Mouse (Mus musculus) intestine, postnatal 0 days (tissue): ENCODE measurements around the gene Sv2c. TPM values are rescaled to one million over a fixed set of nuclear protein-coding genes. Genes with fewer than 3 reads are reported as not detected.

Experiments
- ATAC-seq: fragments of 200-750 bp; cut with Nextera tagmentation; 2 replicates; pipeline ENCODE4 v1.8.0; 2017; ENCODE audit warnings: mild to moderate bottlenecking, moderate TSS enrichment, moderate library complexity
- H3K27ac ChIP-seq: fragments of 300-500 bp; sonication (generic); 2 replicates; pipeline ENCODE4 v1.5.1; 2014; ENCODE audit warnings: mild to moderate bottlenecking, low read depth, low read length, moderate library complexity
- H3K27me3 ChIP-seq: fragments of 300-500 bp; sonication (generic); replicated peaks from 2 replicates; pipeline ENCODE4 v1.6.1; 2014; ENCODE audit warnings: low read length, mixed read lengths; ENCODE audit not compliant: control insufficient read depth, insufficient read depth
- H3K36me3 ChIP-seq: fragments of 300-500 bp; sonication (generic); 2 replicates; pipeline ENCODE4 v1.6.1; 2014; ENCODE audit warnings: mild to moderate bottlenecking, moderate library complexity; ENCODE audit not compliant: control insufficient read depth, insufficient read depth
- H3K4me1 ChIP-seq: fragments of 300-500 bp; sonication (generic); replicated peaks from 2 replicates; pipeline ENCODE4 v1.6.1; 2014; ENCODE audit warnings: antibody characterized with exemption, low read length, mixed read lengths; ENCODE audit not compliant: control insufficient read depth, insufficient read depth
- H3K4me2 ChIP-seq: fragments of 300-500 bp; sonication (generic); replicated peaks from 2 replicates; pipeline ENCODE4 v1.6.1; 2014; ENCODE audit warnings: low read depth, mild to moderate bottlenecking, moderate library complexity
- H3K4me3 ChIP-seq: fragments of 300-500 bp; sonication (generic); 2 replicates; pipeline ENCODE4 v1.5.1; 2014; ENCODE audit warnings: low read depth, low read length
- H3K9ac ChIP-seq: fragments of 300-500 bp; sonication (generic); 2 replicates; pipeline ENCODE4 v1.6.1; 2014; ENCODE audit warnings: mild to moderate bottlenecking, low read depth, low read length
- H3K9me3 ChIP-seq: fragments of 300-500 bp; sonication (generic); 2 replicates; pipeline ENCODE4 v1.6.1; 2016; ENCODE audit warnings: mixed run types; ENCODE audit not compliant: control insufficient read depth
- CTCF ChIP-seq: sonication (generic); IDR thresholded peaks from 2 replicates; pipeline ENCODE4 v1.5.1; 2016; ENCODE audit warnings: low read depth, mild to moderate bottlenecking, control low read depth, antibody characterized with exemption, moderate library complexity
- WGBS: fragments of 180-500 bp; shearing (Covaris S2); extraction: QIAGEN DNeasy Blood & Tissue Kit; methylation state at CpG from one replicate; pipeline ENCODE4 v1.1.7; 2014; 5-methylcytosine and 5-hydroxymethylcytosine counted together
- polyA plus RNA-seq: library from polyadenylated mRNA; unstranded; fragments of >200 nt; fragmentation: Nextera tagmentation; extraction: Ambion mirVana; gene quantifications from 2 replicates; pipeline ENCODE4 v1.2.1, GENCODE M21; 2015

The Sv2c gene
- polyA plus RNA-seq, 1 experiment from 2014 or later, result 1.3 TPM

DNA sequence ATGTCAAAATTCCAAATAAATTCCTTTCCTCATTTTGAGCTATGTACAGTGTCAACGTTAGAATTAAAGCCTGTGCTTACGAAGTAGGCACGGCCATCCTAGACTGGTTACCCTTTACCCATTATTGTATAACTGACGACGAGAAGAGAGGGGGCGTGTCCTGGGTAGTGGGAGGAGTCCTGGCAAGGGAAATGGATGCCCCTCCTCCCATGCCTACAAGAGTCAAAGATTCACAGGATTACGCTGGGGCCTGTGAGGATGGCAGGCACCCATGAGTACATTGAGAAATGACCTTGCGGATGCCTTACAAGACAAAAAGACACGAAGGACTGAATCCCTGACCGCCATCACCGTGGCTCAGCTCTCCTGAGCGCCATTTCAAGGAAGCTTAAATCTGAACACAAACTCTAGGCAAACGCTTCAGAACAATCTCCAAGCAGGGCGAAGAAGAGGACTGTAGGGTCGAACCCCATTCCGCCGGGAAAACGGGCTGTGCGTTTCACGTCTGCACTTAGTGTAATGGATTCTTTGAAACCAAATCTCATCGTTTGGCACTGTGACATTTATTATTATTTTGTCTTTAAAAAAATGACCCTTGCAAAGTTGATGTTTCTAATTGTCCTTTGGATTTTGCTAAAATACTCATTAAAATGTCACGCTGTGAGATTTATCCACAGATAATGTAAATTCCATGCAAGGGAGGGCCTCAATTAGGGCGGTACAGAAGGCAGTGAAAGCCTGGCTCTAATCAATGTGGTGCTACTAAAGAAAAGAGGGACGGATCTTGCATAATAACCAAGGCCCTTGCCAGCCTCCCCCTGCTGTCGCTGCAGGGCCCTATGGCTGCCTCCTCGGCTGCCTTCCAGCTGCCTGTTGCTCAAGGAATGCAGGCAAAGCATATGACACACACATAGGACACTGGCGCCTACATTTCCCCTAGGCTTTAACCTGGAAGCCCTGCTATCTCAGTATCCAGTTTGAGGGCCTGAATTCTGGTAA lies 137.4 kb downstream of the Sv2c start:
- H3K4me3 ChIP-seq, result no peak overlapping the region
- no peaks in the 10 kb centered on the region for H3K4me1 ChIP-seq
- no peaks in the 10 kb centered on the region for H3K36me3 ChIP-seq
- no peaks in the 10 kb centered on the region for H3K27me3 ChIP-seq
- 75% methylated on average over 27 of the region's 27 CpGs for WGBS
- H3K9ac ChIP-seq, result no peak overlapping the region
- no peak for TF ChIP-seq CTCF
- H3K4me2 ChIP-seq, result no peak overlapping the region
- no peaks in the 10 kb centered on the region for H3K9me3 ChIP-seq
- ATAC-seq, result no peak
- no peak overlapping the region for H3K27ac ChIP-seq

DNA sequence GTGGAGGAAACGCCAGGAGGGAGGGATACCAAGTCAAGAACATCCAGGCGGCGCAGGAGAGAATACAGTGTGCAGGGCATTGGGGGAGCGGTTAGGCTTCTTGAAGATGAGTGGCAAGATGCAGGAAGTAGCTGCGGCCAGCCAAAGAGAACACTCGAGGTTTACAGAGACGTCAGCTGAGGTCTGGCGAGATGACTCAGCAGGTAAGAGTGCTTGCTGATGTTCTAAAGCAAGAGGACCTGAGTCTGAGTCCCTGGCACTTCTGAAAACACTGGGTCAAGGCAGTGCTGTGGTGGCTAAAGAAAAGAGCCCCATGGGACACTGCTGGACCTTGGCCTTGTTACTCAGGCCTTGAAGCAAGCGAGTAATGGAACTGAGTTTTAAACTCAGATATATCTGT lies 144.2 kb downstream of the Sv2c start:
- no peak for ATAC-seq
- Histone ChIP-seq H3K9ac (no peak overlapping the region), H3K27ac (no peak overlapping the region), H3K36me3 (no peaks in the 10 kb centered on the region), H3K4me1 (no peaks in the 10 kb centered on the region), H3K27me3 (no peaks in the 10 kb centered on the region), H3K9me3 (no peaks in the 10 kb centered on the region), H3K4me2 (no peak overlapping the region), H3K4me3 (no peak overlapping the region)
- WGBS, result 76% methylated on average over 9 of the region's 9 CpGs
- TF ChIP-seq CTCF, result no peak

DNA sequence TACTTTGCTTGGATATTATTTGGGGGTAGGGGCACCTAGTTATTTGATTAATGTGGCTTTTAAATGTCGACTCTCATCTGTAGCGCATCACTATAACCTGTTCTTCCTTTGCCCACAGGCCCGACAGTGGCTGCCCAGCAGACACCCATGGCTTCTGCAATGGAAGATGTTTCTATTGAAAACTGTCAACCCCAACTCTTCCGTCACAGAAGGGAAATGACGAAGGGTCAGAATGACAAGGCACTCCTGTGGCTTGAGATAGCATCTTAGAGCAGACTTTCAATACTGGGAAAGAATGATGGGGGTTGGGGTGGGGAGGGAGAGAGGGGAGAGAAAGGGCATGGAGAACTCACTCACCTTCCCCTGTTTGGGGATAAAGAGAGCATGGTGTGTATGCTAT lies 145.2 kb downstream of the Sv2c start:
- no peaks in the 10 kb centered on the region for H3K27me3 ChIP-seq
- no peaks in the 10 kb centered on the region for H3K36me3 ChIP-seq
- no peaks in the 10 kb centered on the region for H3K9me3 ChIP-seq
- no peak for ATAC-seq
- no peak overlapping the region for H3K4me3 ChIP-seq
- TF ChIP-seq CTCF, result no peak
- no peaks in the 10 kb centered on the region for H3K4me1 ChIP-seq
- H3K27ac ChIP-seq, result no peak overlapping the region
- WGBS, result 81% methylated on average over 5 of the region's 5 CpGs
- H3K4me2 ChIP-seq, result no peak overlapping the region
- H3K9ac ChIP-seq, result no peak overlapping the region

DNA sequence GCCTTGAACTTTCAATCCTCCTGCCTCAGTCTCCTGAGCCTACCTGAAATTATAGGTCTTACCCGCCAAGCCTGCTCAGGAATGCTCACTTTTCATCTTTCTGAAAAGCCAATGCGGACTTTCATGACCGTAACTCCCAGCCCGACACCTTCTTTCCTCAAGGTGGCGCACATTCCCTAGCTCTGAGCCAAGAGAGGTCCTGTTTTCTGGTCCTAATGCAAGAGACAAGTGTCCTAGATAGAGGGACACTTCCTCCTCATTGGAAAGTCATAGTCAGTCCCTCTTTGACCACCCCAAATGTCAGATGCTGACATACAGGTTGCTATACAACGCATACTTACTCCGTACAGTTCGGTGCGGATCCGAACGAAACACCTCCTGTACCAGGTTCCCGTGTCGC lies 146.0 kb downstream of the Sv2c start:
- Histone ChIP-seq H3K36me3 (no peaks in the 10 kb centered on the region), H3K4me2 (no peak overlapping the region), H3K4me1 (no peaks in the 10 kb centered on the region), H3K4me3 (no peak overlapping the region), H3K9ac (no peak overlapping the region), H3K27me3 (no peaks in the 10 kb centered on the region), H3K9me3 (no peaks in the 10 kb centered on the region), H3K27ac (no peak overlapping the region)
- no peak for ATAC-seq
- peak; percentile 78 for TF ChIP-seq CTCF
- WGBS, result 74% methylated on average over 13 of the region's 13 CpGs

DNA sequence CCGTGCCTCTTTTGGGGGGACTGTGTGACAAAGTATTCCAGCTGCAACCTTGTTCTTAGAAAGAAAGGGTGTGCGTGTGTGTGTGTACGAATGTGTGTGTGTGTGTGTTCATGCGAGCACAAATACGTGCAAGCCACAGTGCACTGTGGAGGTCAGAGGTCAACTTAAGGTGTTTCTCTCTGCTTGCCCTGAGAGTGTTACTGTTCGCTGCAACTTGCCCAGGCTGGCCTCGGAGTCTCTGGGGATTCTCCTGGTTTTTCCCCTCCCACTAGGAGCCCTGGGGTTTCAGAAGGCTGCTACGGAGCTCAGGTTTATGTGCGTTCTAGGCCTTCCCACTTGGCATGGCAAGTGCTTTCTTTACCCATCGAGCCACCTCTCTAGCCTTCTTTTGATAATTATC lies 157.2 kb downstream of the Sv2c start:
- WGBS, result 83% methylated on average over 10 of the region's 10 CpGs

DNA sequence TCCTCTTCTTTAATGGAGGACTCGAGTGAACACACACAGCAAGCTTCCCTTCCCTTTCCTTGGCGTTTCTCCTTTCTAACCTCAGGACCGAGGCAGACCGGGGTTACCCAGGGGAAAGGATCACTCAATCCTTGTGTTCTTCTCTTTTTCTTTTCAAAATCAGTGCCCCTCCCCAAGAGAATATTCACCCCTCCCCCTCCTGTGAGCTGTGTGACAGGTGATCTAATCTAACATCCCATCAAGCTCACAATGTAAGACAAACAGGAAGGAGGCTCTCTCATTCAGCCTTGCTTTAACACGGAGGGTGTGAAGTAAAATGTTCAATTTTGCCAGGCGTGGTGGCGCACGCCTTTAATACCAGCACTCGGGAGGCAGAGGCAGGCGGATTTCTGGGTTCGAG lies 158.3 kb downstream of the Sv2c start:
- ATAC-seq, result no peak
- Histone ChIP-seq H3K4me3 (no peak overlapping the region), H3K4me2 (no peak overlapping the region), H3K9me3 (no peaks in the 10 kb centered on the region), H3K9ac (no peak overlapping the region), H3K36me3 (no peaks in the 10 kb centered on the region), H3K27me3 (no peaks in the 10 kb centered on the region), H3K4me1 (no peaks in the 10 kb centered on the region), H3K27ac (no peak overlapping the region)
- no peak for TF ChIP-seq CTCF
- WGBS, result 89% methylated on average over 11 of the region's 11 CpGs

More for the DNA sequence above, 157.2 kb downstream of the Sv2c start:
- H3K4me1 ChIP-seq, result no peaks in the 10 kb centered on the region
- no peak overlapping the region for H3K4me2 ChIP-seq
- H3K9ac ChIP-seq, result no peak overlapping the region
- H3K27me3 ChIP-seq, result no peaks in the 10 kb centered on the region
- no peak overlapping the region for H3K4me3 ChIP-seq
- H3K36me3 ChIP-seq, result no peaks in the 10 kb centered on the region
- no peak for ATAC-seq
- no peak overlapping the region for H3K27ac ChIP-seq
- H3K9me3 ChIP-seq, result no peaks in the 10 kb centered on the region
- no peak for TF ChIP-seq CTCF
